Mouse (Mus musculus) CH12.LX (cell line): Measurements from ENCODE around the gene Ppih. TPM values are rescaled to one million over a fixed set of nuclear protein-coding genes. Genes with fewer than 3 reads are reported as not detected.
A peak's percentile ranks its signal among the peaks of the same experiment; 100 is the strongest.

ENCODE experiments used
- DNase-seq: peaks from one replicate; pipeline ENCODE4 v3.0.0-alpha.2; 2013; ENCODE audit errors: extremely low read depth
- H3K27ac ChIP-seq: 2 replicates; pipeline ENCODE4 v1.5.1; 2012; ENCODE audit warnings: low read depth, mild to moderate bottlenecking, control low read depth, moderate library complexity; ENCODE audit not compliant: insufficient read depth
- H3K27me3 ChIP-seq: replicated peaks from 2 replicates; pipeline ENCODE3; 2012; ENCODE audit warnings: inconsistent platforms
- H3K36me3 ChIP-seq, 2 experiments: replicated peaks in 1 of 2; 2 replicates each; pipeline versions ENCODE3 to v1.6.1; 2012; ENCODE audit warnings: inconsistent platforms in 1 of 2, low read length in 1 of 2, mild to moderate bottlenecking in 1 of 2, mixed read lengths in 1 of 2, moderate library complexity in 1 of 2; ENCODE audit not compliant: control insufficient read depth in 1 of 2, insufficient read depth in 1 of 2
- H3K4me1 ChIP-seq, 2 experiments: 2 replicates each; pipeline ENCODE4 v1.6.1; 2012; ENCODE audit warnings: inconsistent platforms in 1 of 2, moderate library complexity in 1 of 2; ENCODE audit not compliant: insufficient read depth in 2 of 2, control insufficient read depth in 1 of 2
- H3K4me2 ChIP-seq: 2 replicates; pipeline ENCODE4 v1.6.1; 2012; ENCODE audit warnings: low read depth, mild to moderate bottlenecking, control low read depth; ENCODE audit not compliant: poor library complexity, insufficient read depth, severe bottlenecking
- H3K4me3 ChIP-seq, 3 experiments: fragments of 150-350 bp in 1 of 3; sonication (generic) in 1 of 3; replicated peaks in 1 of 3; 2 replicates each; pipeline versions ENCODE3 to v1.5.1; 2011 to 2012; ENCODE audit warnings: low read depth in 2 of 3, low read length in 2 of 3, mild to moderate bottlenecking in 2 of 3, moderate library complexity in 2 of 3, control low read depth in 1 of 3, improper control_type of control experiment in 1 of 3, inconsistent platforms in 1 of 3, mixed read lengths in 1 of 3; ENCODE audit not compliant: poor library complexity in 1 of 3
- H3K79me2 ChIP-seq: replicated peaks from 2 replicates; pipeline ENCODE4 v1.6.1; 2012; ENCODE audit warnings: mild to moderate bottlenecking, moderate library complexity; ENCODE audit not compliant: control insufficient read depth, poor library complexity, insufficient read depth, severe bottlenecking; ENCODE audit errors: extremely low read depth
- H3K9ac ChIP-seq: 2 replicates; pipeline ENCODE4 v1.6.1; 2012; ENCODE audit warnings: low read depth, mild to moderate bottlenecking, control low read depth, moderate library complexity; ENCODE audit not compliant: insufficient read depth
- H3K9me3 ChIP-seq: replicated peaks from 2 replicates; pipeline ENCODE3; 2012; ENCODE audit warnings: low read length, inconsistent platforms, mixed read lengths
- BHLHE40 ChIP-seq: IDR thresholded peaks from 2 replicates; pipeline ENCODE4 v1.6.1; 2011; ENCODE audit warnings: mild to moderate bottlenecking, low read depth, low read length, improper control_type of control experiment
- CHD2 ChIP-seq: IDR thresholded peaks from 2 replicates; pipeline ENCODE4 v1.6.1; 2011; ENCODE audit warnings: low read length, improper control_type of control experiment
- CTCF ChIP-seq, 2 experiments: IDR thresholded peaks in 1 of 2; conservative IDR thresholded peaks in 1 of 2; 2 replicates each; pipeline ENCODE4 v1.5.1; 2011 to 2012; ENCODE audit warnings: low read depth in 2 of 2, low read length in 2 of 2, improper control_type of control experiment in 1 of 2, inconsistent platforms in 1 of 2, mild to moderate bottlenecking in 1 of 2, moderate library complexity in 1 of 2
- E2F4 ChIP-seq: IDR thresholded peaks from 2 replicates; pipeline ENCODE4 v1.6.1; 2011; ENCODE audit warnings: low read depth, low read length, improper control_type of control experiment; ENCODE audit not compliant: insufficient replicate concordance
- ETS1 ChIP-seq: conservative IDR thresholded peaks from 2 replicates; pipeline ENCODE4 v1.6.1; 2012; ENCODE audit warnings: low read depth, mild to moderate bottlenecking, inconsistent platforms, low read length, improper control_type of control experiment, moderate library complexity
- HCFC1 ChIP-seq: IDR thresholded peaks from 2 replicates; pipeline ENCODE4 v1.6.1; 2012; ENCODE audit warnings: low read depth, mild to moderate bottlenecking, inconsistent platforms, low read length, improper control_type of control experiment
- IRF4 ChIP-seq: IDR thresholded peaks from 2 replicates; pipeline ENCODE4 v1.6.1; 2014; ENCODE audit warnings: low read depth, mild to moderate bottlenecking, inconsistent platforms, low read length, improper control_type of control experiment
- JUN ChIP-seq: IDR thresholded peaks from 2 replicates; pipeline ENCODE4 v1.6.1; 2011; ENCODE audit warnings: low read depth, mild to moderate bottlenecking, low read length, improper control_type of control experiment, moderate library complexity; ENCODE audit not compliant: insufficient read depth
- JUND ChIP-seq: conservative IDR thresholded peaks from 2 replicates; pipeline ENCODE4 v1.6.1; 2011; ENCODE audit warnings: low read depth, low read length, improper control_type of control experiment
- MAX ChIP-seq: IDR thresholded peaks from 2 replicates; pipeline ENCODE4 v1.6.1; 2011; ENCODE audit warnings: low read length, improper control_type of control experiment
- MAZ ChIP-seq: IDR thresholded peaks from 2 replicates; pipeline ENCODE4 v1.6.1; 2012; ENCODE audit warnings: low read depth, mild to moderate bottlenecking, inconsistent platforms, low read length, improper control_type of control experiment, moderate library complexity
- MXI1 ChIP-seq: IDR thresholded peaks from 2 replicates; pipeline ENCODE4 v1.6.1; 2011; ENCODE audit warnings: mild to moderate bottlenecking, low read depth, low read length, improper control_type of control experiment
- MYC ChIP-seq: IDR thresholded peaks from 2 replicates; pipeline ENCODE4 v1.6.1; 2011; ENCODE audit warnings: low read depth, mild to moderate bottlenecking, improper control_type of control experiment, low read length
- NELFE ChIP-seq: IDR thresholded peaks from 2 replicates; pipeline ENCODE4 v1.6.1; 2011; ENCODE audit warnings: low read depth, low read length, improper control_type of control experiment
- NRF1 ChIP-seq: IDR thresholded peaks from 2 replicates; pipeline ENCODE4 v1.6.1; 2014; ENCODE audit warnings: low read depth, mild to moderate bottlenecking, inconsistent platforms, low read length, improper control_type of control experiment, moderate library complexity
- PAX5 ChIP-seq: IDR thresholded peaks from 2 replicates; pipeline ENCODE4 v1.6.1; 2012; ENCODE audit warnings: low read length, inconsistent platforms, mixed read lengths
- RAD21 ChIP-seq: IDR thresholded peaks from 2 replicates; pipeline ENCODE4 v1.6.1; 2011; ENCODE audit warnings: low read depth, mild to moderate bottlenecking, low read length, improper control_type of control experiment, moderate library complexity
- RCOR1 ChIP-seq: conservative IDR thresholded peaks from 2 replicates; pipeline ENCODE4 v1.6.1; 2012; ENCODE audit warnings: low read depth, mild to moderate bottlenecking, inconsistent platforms, low read length, improper control_type of control experiment
- SIN3A ChIP-seq: IDR thresholded peaks from 2 replicates; pipeline ENCODE4 v1.6.1; 2012; ENCODE audit warnings: low read length, improper control_type of control experiment, inconsistent platforms
- TBP ChIP-seq: conservative IDR thresholded peaks from 2 replicates; pipeline ENCODE4 v1.6.1; 2011; ENCODE audit warnings: low read depth, low read length, improper control_type of control experiment
- TCF12 ChIP-seq: IDR thresholded peaks from 2 replicates; pipeline ENCODE4 v1.6.1; 2014; ENCODE audit warnings: low read depth, mild to moderate bottlenecking, inconsistent platforms, low read length, improper control_type of control experiment
- UBTF ChIP-seq: IDR thresholded peaks from 2 replicates; pipeline ENCODE4 v1.6.1; 2012; ENCODE audit warnings: low read depth, mild to moderate bottlenecking, inconsistent platforms, low read length, improper control_type of control experiment, moderate library complexity
- USF2 ChIP-seq: conservative IDR thresholded peaks from 2 replicates; pipeline ENCODE4 v1.6.1; 2011; ENCODE audit warnings: low read depth, low read length, improper control_type of control experiment
- ZMIZ1 ChIP-seq: IDR thresholded peaks from 2 replicates; pipeline ENCODE4 v1.6.1; 2012; ENCODE audit warnings: low read depth, mild to moderate bottlenecking, inconsistent platforms, low read length, improper control_type of control experiment
- ZNF384 ChIP-seq: IDR thresholded peaks from 2 replicates; pipeline ENCODE4 v1.6.1; 2012; ENCODE audit warnings: low read depth, low read length, improper control_type of control experiment, inconsistent platforms
- dilution Hi-C: fragments of 300-500 bp; cut with MboI; formaldehyde crosslinking; loops from 2 replicates; pipeline ENCODE4 v1.14.3; 2020; ENCODE audit warnings: low sequenced_read_pairs; ENCODE audit not compliant: extremely low pct_unique_long_range_greater_than_20kb, extremely low pct_ligation_motif_present
- in situ Hi-C: fragments of 300-500 bp; cut with MboI; formaldehyde crosslinking; loops from 3 replicates; pipeline ENCODE4 v1.14.3; 2019; ENCODE audit warnings: low sequenced_read_pairs, low pct_ligation_motif_present, low pct_unique_long_range_greater_than_20kb, mixed read lengths
- polyA plus RNA-seq: library from polyadenylated mRNA; unstranded; fragments of >175 nt; gene quantifications from 2 replicates; pipeline ENCODE4 v1.2.1, GENCODE M21; 2012; ENCODE audit warnings: low read depth; ENCODE audit not compliant: insufficient read length
- total RNA-seq, 2 experiments: library from RNA; depleted of rRNA; stranded (reverse); fragments of 300-350 nt in 1 of 2; fragments of >200 nt in 1 of 2; gene quantifications; 2 replicates each; pipeline ENCODE4 v1.2.3; 2012 to 2014

Gene Ppih
- total and polyA plus RNA-seq, 3 experiments = 125 to 179 (median 132) TPM

DNA sequence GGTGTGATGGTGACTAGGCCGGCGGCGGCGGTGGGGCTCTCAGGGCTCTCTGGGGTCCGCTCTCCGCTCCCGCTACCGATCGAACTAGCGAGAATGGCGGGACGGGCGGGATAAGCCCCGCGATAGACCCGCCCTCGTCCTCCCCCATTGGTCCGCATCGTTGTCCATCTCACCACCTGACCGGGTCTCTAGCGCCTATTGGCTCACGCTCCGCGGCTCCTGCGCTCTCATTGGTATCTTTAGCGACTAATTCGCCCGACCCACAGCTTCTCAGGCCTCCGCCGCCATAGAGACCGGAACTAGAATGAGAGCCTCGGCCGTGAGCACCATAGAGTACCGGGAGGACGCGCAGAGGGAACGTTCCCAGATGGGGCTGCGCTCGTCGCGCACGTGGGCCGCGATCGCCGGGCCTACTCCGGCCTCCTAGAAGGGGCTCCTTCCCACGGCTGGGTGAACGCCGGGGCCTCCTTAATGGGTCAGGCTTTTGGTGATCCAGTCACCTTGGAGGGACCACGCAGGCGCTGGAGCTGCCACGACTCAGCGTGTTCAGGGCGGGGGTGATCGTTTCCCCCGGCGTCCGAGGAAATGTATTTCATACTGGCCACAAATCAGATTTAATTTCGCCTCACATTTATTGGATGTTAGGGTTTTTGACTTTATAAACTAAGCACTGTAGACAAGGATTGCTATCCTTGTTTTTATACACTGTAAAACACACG is 25.8 kb downstream of the Ppih start, which contains the start of gene Ybx1 (continued):
- TF ChIP-seq CTCF (conservative IDR thresholded peaks at IDR 0.05 in 1 of 2, IDR thresholded peaks at IDR 0.05 in 1 of 2; ENCODE audit: low read depth in 2 of 2, low read length in 2 of 2) (no peak), JUN (no peak), RAD21 (no peak), PAX5 (no peak), ZMIZ1 (peak; percentile 84), MAZ (no peak), MYC (peak; percentile 95), E2F4 (no peak), TBP (peak; percentile 90), USF2 (peak; percentile 89), IRF4 (peak; percentile 79), ETS1 (no peak)
- TF ChIP-seq, all 38 proteins: peak for 19

DNA sequence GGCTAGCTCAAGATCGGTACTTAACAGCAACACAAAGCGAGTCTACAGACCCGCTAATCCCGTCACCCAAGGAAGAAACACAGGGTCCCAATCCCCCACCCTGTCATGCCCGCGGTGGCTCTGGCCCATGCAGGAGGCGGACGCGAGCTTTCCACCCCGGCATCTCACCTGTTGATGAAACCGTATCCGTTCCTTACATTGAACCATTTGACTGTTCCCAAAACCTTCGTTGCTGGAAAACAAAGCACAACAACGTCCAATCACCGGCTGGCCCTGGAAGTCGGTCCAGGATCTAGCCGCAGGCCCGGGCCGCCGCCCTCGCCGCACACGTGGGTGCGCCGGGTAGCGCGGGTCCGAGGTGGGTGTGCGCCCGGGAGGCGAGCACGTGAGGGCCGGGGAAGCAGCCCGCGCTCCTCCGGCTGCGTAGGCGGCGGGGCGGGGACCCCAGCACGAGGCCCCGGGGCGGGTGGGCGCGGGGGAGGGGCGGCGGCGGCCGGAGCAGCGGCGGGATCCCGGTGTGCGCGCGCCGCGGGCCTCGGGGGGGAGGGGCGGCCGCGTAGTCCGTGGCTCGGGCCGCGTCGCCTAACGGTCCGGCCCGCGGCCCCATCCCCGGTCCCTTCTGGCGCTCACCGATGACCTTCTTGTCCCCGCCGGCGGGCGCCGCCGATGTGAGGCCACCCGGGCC is 26.6 kb downstream of the Ppih start:
- in situ Hi-C loops = no loop called here
- peaks cover 8 to 37% of the 10 kb centered on the region in 2 experiments for H3K36me3 ChIP-seq
- peak overlapping the region; percentile 17 for H3K27ac ChIP-seq
- peak overlapping the region; percentile 96; the same call in 1 of the 2 replicates for H3K4me2 ChIP-seq
- no peaks in the 10 kb centered on the region for H3K9me3 ChIP-seq
- H3K4me1 ChIP-seq = peaks cover 4 to 42% of the 10 kb centered on the region in 2 experiments; a peak in 3 of 4 replicates
- H3K9ac ChIP-seq = peak overlapping the region; percentile 93
- no peak for DNase-seq
- peaks cover 54% of the 10 kb centered on the region for H3K79me2 ChIP-seq
- H3K4me3 ChIP-seq = peak overlapping the region; percentile 83 to 95 (median 92)
- dilution Hi-C loops = no loop called here
- H3K27me3 ChIP-seq = no peaks in the 10 kb centered on the region
- TF ChIP-seq ETS1 = no peak
- TF ChIP-seq NRF1 = 0 out of 2 replicates have a peak, but pooled peaks have one; percentile 35
- no peak for TF ChIP-seq ZNF384
- peak; percentile 64 for TF ChIP-seq BHLHE40
- TF ChIP-seq IRF4 = no peak
- no peak for TF ChIP-seq CHD2
- peak; percentile 98 for TF ChIP-seq MXI1
- no peak for TF ChIP-seq TBP
- no peak for TF ChIP-seq NELFE
- no peak for TF ChIP-seq HCFC1
- no peak for TF ChIP-seq TCF12
- TF ChIP-seq SIN3A = 0 out of 2 replicates have a peak, but pooled peaks have one; percentile 26
- TF ChIP-seq JUND = no peak
- TF ChIP-seq MYC = 0 out of 2 replicates have a peak, but pooled peaks have one; percentile 3
- TF ChIP-seq USF2 = no peak
- TF ChIP-seq UBTF = no peak
- TF ChIP-seq MAX = no peak
- no peak for TF ChIP-seq RCOR1
